Mouse (Mus musculus): ENCODE results near the gene Dnajc6. TPM values are rescaled to one million over a fixed set of nuclear protein-coding genes. Genes with fewer than 3 reads are reported as not detected.

Dnajc6 gene
- polyA plus RNA-seq, 1 experiment: 1.9 TPM

DNA sequence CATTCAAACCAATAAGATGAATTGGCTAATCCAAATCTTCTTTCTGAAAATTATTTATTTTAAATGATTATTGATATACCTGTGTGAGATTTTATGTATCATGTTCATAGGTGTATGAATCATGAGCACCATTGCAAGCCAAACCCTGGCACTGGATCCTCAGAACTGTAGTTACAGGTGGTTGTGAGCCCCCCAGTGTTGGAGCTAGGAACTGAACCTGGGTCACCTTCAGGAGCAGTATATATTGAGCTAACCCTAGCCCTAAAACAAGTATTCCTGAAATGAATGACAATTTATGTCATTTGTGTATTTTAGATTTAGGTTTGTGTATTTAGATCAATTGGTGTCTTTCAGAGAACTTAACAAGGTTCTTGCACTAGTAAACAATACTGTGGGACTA lies 105.3 kb downstream of the Dnajc6 start:
- H3K4me3 ChIP-seq (replicated peaks; ENCODE audit: extremely low read depth, low read depth, low read length): no peak overlapping the region
- no peak for TF ChIP-seq POLR2A (IDR thresholded peaks at IDR 0.05; ENCODE audit: borderline replicate concordance, extremely low read depth, low read depth, low read length)
- no peak for TF ChIP-seq CTCF (IDR thresholded peaks at IDR 0.05; ENCODE audit: insufficient read depth, low read length)
- H3K4me1 ChIP-seq (ENCODE audit: control insufficient read depth, insufficient read depth, low read length): no peaks in the 10 kb centered on the region
- no peak for DNase-seq

GRCm38 (mm10) chr4:101603635-101604034 lies 107.2 kb downstream of the Dnajc6 start:
- Histone ChIP-seq H3K4me1 (ENCODE audit: control insufficient read depth, insufficient read depth, low read length) (no peaks in the 10 kb centered on the region), H3K4me3 (replicated peaks; ENCODE audit: extremely low read depth, low read depth, low read length) (no peak overlapping the region)
- DNase-seq: no peak
- TF ChIP-seq CTCF (IDR thresholded peaks at IDR 0.05; ENCODE audit: insufficient read depth, low read length) (no peak), POLR2A (IDR thresholded peaks at IDR 0.05; ENCODE audit: borderline replicate concordance, extremely low read depth, low read depth, low read length) (no peak)
- WGBS: 61% methylated on average over 3 of the region's 3 CpGs

GRCm38 (mm10) chr4:101616520-101616919 lies 120.1 kb downstream of the Dnajc6 start:
- no peak for TF ChIP-seq POLR2A (IDR thresholded peaks at IDR 0.05; ENCODE audit: borderline replicate concordance, extremely low read depth, low read depth, low read length)
- TF ChIP-seq CTCF (IDR thresholded peaks at IDR 0.05; ENCODE audit: insufficient read depth, low read length): no peak
- WGBS: 86% methylated on average over 5 of the region's 5 CpGs
- no peak for DNase-seq
- Histone ChIP-seq H3K4me1 (ENCODE audit: control insufficient read depth, insufficient read depth, low read length) (no peaks in the 10 kb centered on the region), H3K4me3 (replicated peaks; ENCODE audit: extremely low read depth, low read depth, low read length) (no peak overlapping the region)

DNA sequence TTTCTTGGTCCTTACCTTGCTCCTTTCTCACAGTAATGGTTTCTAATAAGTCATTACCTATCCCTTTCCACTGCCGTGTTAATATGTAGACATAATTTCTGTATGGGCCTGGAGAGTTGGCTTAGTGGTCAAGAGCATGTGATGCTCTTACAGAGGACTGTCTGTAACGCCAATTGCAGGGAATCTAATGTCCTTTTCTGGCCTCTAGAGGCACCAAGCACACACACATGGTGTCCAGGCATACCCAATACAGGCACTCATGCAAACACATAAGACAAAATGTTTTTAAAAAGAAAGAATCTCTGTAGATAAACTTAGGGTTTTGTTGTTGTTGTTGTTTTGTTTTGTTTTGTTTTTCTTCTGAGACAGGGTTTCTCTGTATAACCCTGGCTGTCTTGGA lies 121.3 kb downstream of the Dnajc6 start:
- no peaks in the 10 kb centered on the region for H3K4me1 ChIP-seq (ENCODE audit: control insufficient read depth, insufficient read depth, low read length)
- no peak for DNase-seq
- WGBS: 60% methylated on average over 2 of the region's 2 CpGs
- TF ChIP-seq POLR2A (IDR thresholded peaks at IDR 0.05; ENCODE audit: borderline replicate concordance, extremely low read depth, low read depth, low read length): no peak
- TF ChIP-seq CTCF (IDR thresholded peaks at IDR 0.05; ENCODE audit: insufficient read depth, low read length): no peak
- no peak overlapping the region for H3K4me3 ChIP-seq (replicated peaks; ENCODE audit: extremely low read depth, low read depth, low read length)

GRCm38 (mm10) chr4:101620206-101620605 lies 123.8 kb downstream of the Dnajc6 start:
- H3K4me3 ChIP-seq (replicated peaks; ENCODE audit: extremely low read depth, low read depth, low read length): no peak overlapping the region
- TF ChIP-seq POLR2A (IDR thresholded peaks at IDR 0.05; ENCODE audit: borderline replicate concordance, extremely low read depth, low read depth, low read length) (no peak), CTCF (IDR thresholded peaks at IDR 0.05; ENCODE audit: insufficient read depth, low read length) (no peak)
- no peak for DNase-seq
- WGBS: 72% methylated on average over 2 of the region's 2 CpGs
- H3K4me1 ChIP-seq (ENCODE audit: control insufficient read depth, insufficient read depth, low read length): no peaks in the 10 kb centered on the region

DNA sequence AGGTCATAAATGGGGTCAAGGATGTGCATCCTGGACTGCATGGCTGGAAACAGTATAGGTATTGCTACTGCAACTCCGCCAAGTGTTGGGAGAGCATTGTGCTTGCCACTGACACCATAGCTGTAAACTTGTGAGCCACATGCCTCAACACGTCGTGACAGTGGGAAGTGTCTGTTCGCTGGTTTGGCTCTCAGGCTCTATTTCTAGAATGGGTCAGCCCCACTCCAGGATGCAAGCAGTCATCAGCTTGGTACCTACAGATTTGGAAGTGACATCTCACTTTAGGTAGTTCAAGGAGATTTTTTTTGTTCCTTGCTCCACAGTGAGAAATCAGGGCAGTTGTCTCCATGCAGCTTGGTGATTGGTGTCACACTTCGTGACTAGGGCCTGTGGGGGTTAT lies 124.8 kb downstream of the Dnajc6 start:
- TF ChIP-seq POLR2A (IDR thresholded peaks at IDR 0.05; ENCODE audit: borderline replicate concordance, extremely low read depth, low read depth, low read length) (no peak), CTCF (IDR thresholded peaks at IDR 0.05; ENCODE audit: insufficient read depth, low read length) (no peak)
- Histone ChIP-seq H3K4me3 (replicated peaks; ENCODE audit: extremely low read depth, low read depth, low read length) (no peak overlapping the region), H3K4me1 (ENCODE audit: control insufficient read depth, insufficient read depth, low read length) (no peaks in the 10 kb centered on the region)
- WGBS: 85% methylated on average over 5 of the region's 5 CpGs
- DNase-seq: no peak

DNA sequence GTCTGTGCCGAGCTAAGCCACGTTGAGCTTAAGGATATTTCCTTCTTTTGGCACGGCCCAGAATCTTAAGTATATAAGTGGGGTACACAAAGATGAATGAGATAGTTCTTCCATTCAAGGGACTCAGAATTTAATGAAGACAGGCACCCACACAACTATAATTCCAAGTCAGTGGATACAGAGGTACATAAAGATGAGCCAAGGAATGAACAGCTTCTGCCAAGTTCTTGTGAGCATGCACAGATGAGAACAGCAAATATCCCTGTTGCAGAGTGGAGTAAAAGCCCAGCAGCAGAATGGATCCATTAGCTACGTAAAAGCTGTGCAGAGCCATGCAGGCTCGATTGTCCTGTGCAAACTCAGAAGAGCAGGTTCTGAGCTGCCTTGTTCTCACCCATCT lies 128.8 kb downstream of the Dnajc6 start:
- 84% methylated on average over 5 of the region's 5 CpGs for WGBS
- TF ChIP-seq CTCF (IDR thresholded peaks at IDR 0.05; ENCODE audit: insufficient read depth, low read length) (no peak), POLR2A (IDR thresholded peaks at IDR 0.05; ENCODE audit: borderline replicate concordance, extremely low read depth, low read depth, low read length) (no peak)
- no peak for DNase-seq
- Histone ChIP-seq H3K4me1 (ENCODE audit: control insufficient read depth, insufficient read depth, low read length) (no peaks in the 10 kb centered on the region), H3K4me3 (replicated peaks; ENCODE audit: extremely low read depth, low read depth, low read length) (no peak overlapping the region)

- WGBS: 46% methylated on average over 2 of the region's 2 CpGs
- TF ChIP-seq CTCF (IDR thresholded peaks at IDR 0.05; ENCODE audit: insufficient read depth, low read length) (no peak), POLR2A (IDR thresholded peaks at IDR 0.05; ENCODE audit: borderline replicate concordance, extremely low read depth, low read depth, low read length) (no peak)
- Histone ChIP-seq H3K4me3 (replicated peaks; ENCODE audit: extremely low read depth, low read depth, low read length) (no peak overlapping the region), H3K4me1 (ENCODE audit: control insufficient read depth, insufficient read depth, low read length) (no peaks in the 10 kb centered on the region)
- no peak for DNase-seq
Observed at GRCm38 (mm10) chr4:101635596-101635995, 139.1 kb downstream of the Dnajc6 start.

DNA sequence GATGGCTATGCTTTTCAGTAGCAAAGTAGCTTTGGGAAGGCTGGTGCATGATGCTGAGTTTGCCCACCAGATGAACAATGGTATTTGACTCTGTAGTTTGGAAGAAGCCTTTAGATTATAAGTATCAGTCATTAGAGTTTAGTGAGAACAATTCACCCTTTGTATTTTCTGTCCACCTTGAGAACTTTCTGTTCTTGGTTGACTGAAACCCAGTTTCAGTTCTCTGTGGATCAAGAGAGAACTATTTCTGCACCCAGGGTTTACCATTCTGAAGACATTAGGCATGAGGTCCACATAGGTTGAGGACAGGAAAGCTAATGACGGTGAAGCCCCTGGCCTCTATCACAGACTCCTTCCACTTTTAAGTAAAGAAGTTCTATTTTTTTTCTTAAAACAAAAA lies 141.0 kb downstream of the Dnajc6 start:
- 87% methylated on average over 1 of the region's 1 CpGs for WGBS
- no peak for DNase-seq
- no peak for TF ChIP-seq POLR2A (IDR thresholded peaks at IDR 0.05; ENCODE audit: borderline replicate concordance, extremely low read depth, low read depth, low read length)
- TF ChIP-seq CTCF (IDR thresholded peaks at IDR 0.05; ENCODE audit: insufficient read depth, low read length): no peak
- Histone ChIP-seq H3K4me1 (ENCODE audit: control insufficient read depth, insufficient read depth, low read length) (no peaks in the 10 kb centered on the region), H3K4me3 (replicated peaks; ENCODE audit: extremely low read depth, low read depth, low read length) (no peak overlapping the region)

DNA sequence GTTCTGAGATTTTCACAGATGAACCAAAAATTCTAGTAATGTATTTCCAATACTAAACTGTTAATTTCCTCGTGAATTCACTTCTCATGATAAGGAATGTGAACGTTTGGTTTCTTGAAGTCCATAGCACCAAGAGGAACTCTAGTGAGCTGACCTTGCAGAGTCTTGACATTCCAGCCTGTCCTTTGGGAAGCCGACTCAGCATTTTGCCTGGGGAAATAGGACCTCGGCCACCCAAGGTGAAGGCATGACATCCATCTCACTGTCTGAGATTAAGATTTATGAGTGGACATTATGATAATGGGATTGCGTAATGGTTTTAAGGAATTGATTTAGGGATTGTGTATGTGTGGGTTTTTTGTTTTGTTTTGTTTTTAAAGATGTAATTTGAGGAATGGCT lies 144.2 kb downstream of the Dnajc6 start:
- H3K4me1 ChIP-seq (ENCODE audit: control insufficient read depth, insufficient read depth, low read length): no peaks in the 10 kb centered on the region
- no peak for DNase-seq
- 65% methylated on average over 5 of the region's 5 CpGs for WGBS

More for the DNA sequence above, 144.2 kb downstream of the Dnajc6 start:
- TF ChIP-seq CTCF (IDR thresholded peaks at IDR 0.05; ENCODE audit: insufficient read depth, low read length) (no peak), POLR2A (IDR thresholded peaks at IDR 0.05; ENCODE audit: borderline replicate concordance, extremely low read depth, low read depth, low read length) (no peak)
- no peak overlapping the region for H3K4me3 ChIP-seq (replicated peaks; ENCODE audit: extremely low read depth, low read depth, low read length)

Data from lung, adult 2 months (tissue).